Comparison of ENCODE assay signal across 22 mouse cellular contexts in genomic region chr15:12114546-12114945, GRCm38 (mm10). TPM values are rescaled to one million over a fixed set of nuclear protein-coding genes. Genes with fewer than 3 reads are reported as not detected.
DNase-seq lines count a peak whose midpoint lies in the region; TF ChIP-seq lines count a peak whose summit lies in the region.
"Had no signal": no experiment of that assay in that cellular context is flagged by ENCODE, and none has a peak within 500 bp of the region (broad histone marks: within the 10 kb centered on the region; RNA-seq: fewer than 3 reads in every experiment).

No protein-coding gene starts in this region.

- H3K27ac ChIP-seq in kidney, adult 2 months (ENCODE audit: insufficient read depth, low read depth, low read length): no peak overlapping the region
- H3K27ac ChIP-seq: embryonic facial prominence, embryonic 15.5 days; forebrain, embryonic 10.5 days; heart, embryonic 15.5 days; hindbrain, embryonic 13.5 days had no signal

- no peak for TF ChIP-seq CTCF in kidney, adult 2 months (conservative IDR thresholded peaks at IDR 0.05; ENCODE audit: insufficient read depth, insufficient read length, low read depth, low read length)
- no peak for TF ChIP-seq CTCF in lung, adult 2 months (IDR thresholded peaks at IDR 0.05; ENCODE audit: insufficient read depth, low read length)

- H3K4me1 ChIP-seq in kidney, adult 2 months (ENCODE audit: control insufficient read depth, insufficient read depth, low read length): no peaks in the 10 kb centered on the region
- peaks cover 9% of the 10 kb centered on the region for H3K4me1 ChIP-seq in lung, adult 2 months (ENCODE audit: control insufficient read depth, insufficient read depth, low read length)

- H3K27me3 ChIP-seq in kidney, adult 2 months (replicated peaks; ENCODE audit: control insufficient read depth, insufficient read depth, low read length): no peaks in the 10 kb centered on the region
- H3K27me3 ChIP-seq: CH12.LX; embryonic facial prominence, embryonic 15.5 days; heart, embryonic 15.5 days; hindbrain, embryonic 13.5 days; Patski had no signal

- no peak for TF ChIP-seq POLR2A in kidney, adult 2 months (IDR thresholded peaks at IDR 0.05; ENCODE audit: low read depth, low read length)
- no peak for TF ChIP-seq POLR2A in lung, adult 2 months (IDR thresholded peaks at IDR 0.05; ENCODE audit: borderline replicate concordance, extremely low read depth, low read depth, low read length)

- 62% methylated on average over 6 of the region's 6 CpGs for WGBS in kidney, adult 2 months
- 46% methylated on average over 6 of the region's 6 CpGs for WGBS in lung, adult 2 months

- H3K36me3 ChIP-seq in kidney, adult 2 months (ENCODE audit: control insufficient read depth, insufficient read depth, low read length): no peaks in the 10 kb centered on the region
- H3K36me3 ChIP-seq: embryonic facial prominence, embryonic 15.5 days; forebrain, embryonic 10.5 days; heart, embryonic 15.5 days; hindbrain, embryonic 13.5 days had no signal

- H3K4me3 ChIP-seq in kidney, adult 2 months (ENCODE audit: insufficient read depth, low read depth, low read length): no peak overlapping the region
- H3K4me3 ChIP-seq in lung, adult 2 months (replicated peaks; ENCODE audit: extremely low read depth, low read depth, low read length): no peak overlapping the region
- H3K4me3 ChIP-seq: embryonic facial prominence, embryonic 15.5 days; erythroblast, embryonic 14.5 days; forebrain, embryonic 10.5 days; heart, embryonic 15.5 days; hindbrain, embryonic 13.5 days had no signal

- DNase-seq in kidney, adult 2 months: peak; percentile 32
- no peak for DNase-seq in kidney, postnatal 4 days
- peak; percentile 45 to 60 for DNase-seq in lung, adult 18-20 months
- DNase-seq in lung, adult 2 months: no peak
- peak; percentile 15 to 27 for DNase-seq in lung, postnatal 4 days
- DNase-seq in frontal cortex, adult 2 months (ENCODE audit: extremely low spot score in 1 of 2, low spot score in 1 of 2): no peak
- DNase-seq in left cerebral cortex, postnatal 36 days (ENCODE audit: low spot score in 2 of 2): no peak
- DNase-seq: adrenal gland, adult 2 months; adrenal gland, postnatal 36 days; cerebellum, adult 2 months; cerebellum, postnatal 14 days; embryo, embryonic 11 days; gastrocnemius, postnatal 36 days; heart, adult 18-20 months; heart, postnatal 14 days had no signal

- intact Hi-C loops in left cerebral cortex, postnatal 36 days (cut with DNase I): loop anchor here (10.0 kb wide), 1 partner anchor 210 kb away; the partner anchor contains the start of genes 1810049J17Rik and Golph3

RNA-seq across cellular contexts. Expression of gene Zfr, which starts 3.1 kb away (rescaled TPM):
- polyA plus RNA-seq in kidney, adult 2 months (2012; rRNA removed): 79.8 and 80.8 TPM in 2 replicates
- polyA plus RNA-seq in lung, adult 2 months (2012; rRNA removed): 107 TPM in 2 replicates
- polyA plus RNA-seq in frontal cortex, adult 2 months (2012; rRNA removed): 160 TPM in 2 replicates
- 100 to 1,000 TPM; 331 to 349 TPM for total RNA-seq in left cerebral cortex, postnatal 36 days (2021)

Comparison
In these comparisons a context has a peak if more than half of its experiments do, and no peak if none do; other contexts are left out.
1. DNase-seq: peak in kidney, adult 2 months (single experiment), lung, adult 18-20 months (2 of 2) and lung, postnatal 4 days (2 of 2); none in kidney, postnatal 4 days (0 of 2), lung, adult 2 months (single experiment), frontal cortex, adult 2 months (0 of 2) and left cerebral cortex, postnatal 36 days (0 of 2).